Mouse (Mus musculus): ENCODE data around the gene Itgb1bp2. TPM values are rescaled to one million over a fixed set of nuclear protein-coding genes. Genes with fewer than 3 reads are reported as not detected.
"Not testable (repeated sequence)": the region's sequence is repeated elsewhere in the genome, so short reads cannot be mapped to it uniquely, and the experiment has no call there.

Itgb1bp2 gene
- polyA plus RNA-seq, 1 experiment from 2014 or later, result 1.6 TPM

DNA sequence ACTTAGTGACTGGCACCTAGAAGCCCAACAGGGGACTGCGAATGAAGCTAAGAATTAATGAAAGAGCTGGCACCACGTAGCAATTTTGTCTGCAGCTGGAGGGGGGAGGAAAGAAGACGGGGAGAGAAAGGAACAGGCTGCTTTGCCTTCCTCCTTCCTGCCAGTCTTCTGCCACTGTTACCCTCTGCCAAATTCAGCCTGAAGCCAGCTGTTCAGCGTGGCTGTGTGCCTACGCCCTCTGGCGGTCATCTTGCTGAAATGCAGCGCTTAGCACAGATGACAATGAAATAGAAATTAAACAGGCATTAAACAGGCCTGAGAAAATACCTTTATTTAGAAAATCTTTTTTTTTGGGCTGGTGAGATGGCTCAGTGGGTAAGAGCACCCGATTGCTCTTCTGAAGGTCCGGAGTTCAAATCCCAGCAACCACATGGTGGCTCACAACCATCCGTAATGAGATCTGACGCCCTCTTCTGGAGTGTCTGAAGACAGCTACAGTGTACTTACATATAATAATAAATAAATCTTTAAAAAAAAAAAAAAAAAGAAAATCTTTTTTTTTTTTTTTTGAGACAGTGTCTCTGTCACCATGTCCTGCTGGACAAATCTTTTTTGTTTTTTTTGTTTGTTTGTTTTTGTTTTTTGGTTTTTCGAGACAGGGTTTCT, 37.7 kb downstream of the Itgb1bp2 start:
- DNase-seq, result peak; percentile 77
- not testable (repeated sequence) for ATAC-seq (ENCODE audit: insufficient read depth); H3K4me3 ChIP-seq (ENCODE audit: low read depth, low read length); H3K27ac ChIP-seq (ENCODE audit: low read depth); H3K9ac ChIP-seq; H3K36me3 ChIP-seq (ENCODE audit: insufficient read depth); H3K9me3 ChIP-seq (ENCODE audit: low read depth, low read length); H3K27me3 ChIP-seq (ENCODE audit: insufficient read depth, low read length); H3K4me1 ChIP-seq (ENCODE audit: insufficient read depth); H3K4me2 ChIP-seq
- 21% methylated on average over 10 of the region's 12 CpGs for WGBS
- TF ChIP-seq CTCF (IDR thresholded peaks at IDR 0.05; ENCODE audit: low read depth), result peak; percentile 86

Other genes with a start within 250 kb of the Itgb1bp2 start
- 50.4 and 55.1 TPM in 2 replicates for gene Snx12, start 226.5 kb upstream of the Itgb1bp2 start, polyA plus RNA-seq (2014; fragmentation: Nextera tagmentation; extraction: Ambion mirVana)
- 2.5 and 3.1 TPM in 2 replicates for gene Foxo4, start 194.6 kb upstream of the Itgb1bp2 start, polyA plus RNA-seq (2014; fragmentation: Nextera tagmentation; extraction: Ambion mirVana)
- gene Gm614, start 185.1 kb upstream of the Itgb1bp2 start, polyA plus RNA-seq (2014; fragmentation: Nextera tagmentation; extraction: Ambion mirVana), result not detected in 2 replicates
- 17.1 and 17.9 TPM in 2 replicates for gene Il2rg, start 180.8 kb upstream of the Itgb1bp2 start, polyA plus RNA-seq (2014; fragmentation: Nextera tagmentation; extraction: Ambion mirVana)
- gene Gm20489, start 180.1 kb upstream of the Itgb1bp2 start, polyA plus RNA-seq (2014; fragmentation: Nextera tagmentation; extraction: Ambion mirVana), result not detected in 2 replicates
- gene Med12, start 175.1 kb upstream of the Itgb1bp2 start, polyA plus RNA-seq (2014; fragmentation: Nextera tagmentation; extraction: Ambion mirVana), result 44.2 and 50.6 TPM in 2 replicates
- gene Nlgn3, start 149.9 kb upstream of the Itgb1bp2 start, polyA plus RNA-seq (2014; fragmentation: Nextera tagmentation; extraction: Ambion mirVana), result 9.6 and 10.6 TPM in 2 replicates
- 0.67 and 0.83 TPM in 2 replicates for gene Gjb1, start 72.7 kb upstream of the Itgb1bp2 start, polyA plus RNA-seq (2014; fragmentation: Nextera tagmentation; extraction: Ambion mirVana)
- 26.2 and 29.8 TPM in 2 replicates for gene Zmym3, start 28.2 kb upstream of the Itgb1bp2 start, polyA plus RNA-seq (2014; fragmentation: Nextera tagmentation; extraction: Ambion mirVana)
- gene Nono, start 19.8 kb upstream of the Itgb1bp2 start, polyA plus RNA-seq (2014; fragmentation: Nextera tagmentation; extraction: Ambion mirVana), result 452 and 463 TPM in 2 replicates
- gene Taf1, start 83.6 kb downstream of the Itgb1bp2 start, polyA plus RNA-seq (2014; fragmentation: Nextera tagmentation; extraction: Ambion mirVana), result 16.9 and 22.5 TPM in 2 replicates
- 183 TPM in 2 replicates for gene Ogt, start 191.0 kb downstream of the Itgb1bp2 start, polyA plus RNA-seq (2014; fragmentation: Nextera tagmentation; extraction: Ambion mirVana)

All from lung, embryonic 14.5 days (tissue).